Mouse (Mus musculus): ENCODE data around the gene Il17c. TPM values are rescaled to one million over a fixed set of nuclear protein-coding genes. Genes with fewer than 3 reads are reported as not detected.

The Il17c gene
- polyA plus RNA-seq, 1 experiment = 0.97 TPM

- DNase-seq (ENCODE audit: low read depth) = peak; percentile 34
- no peak for TF ChIP-seq POLR2A (IDR thresholded peaks at IDR 0.05; ENCODE audit: borderline replicate concordance, extremely low read depth, insufficient read depth, insufficient read length, poor library complexity, severe bottlenecking)
- TF ChIP-seq CTCF (IDR thresholded peaks at IDR 0.05; ENCODE audit: borderline replicate concordance, extremely low read depth, insufficient read depth, insufficient read length) = no peak
Observed at GRCm38 (mm10) chr8:122460524-122461472, 39.0 kb downstream of the Il17c start, which contains the start of gene Snai3. Gene Snai3 (minus strand): TSS chr8:122460733.

GRCm38 (mm10) chr8:122461473-122462148, 39.8 kb downstream of the Il17c start:
- DNase-seq (ENCODE audit: low read depth) = no peak
- TF ChIP-seq POLR2A (IDR thresholded peaks at IDR 0.05; ENCODE audit: borderline replicate concordance, extremely low read depth, insufficient read depth, insufficient read length, poor library complexity, severe bottlenecking) (no peak), CTCF (IDR thresholded peaks at IDR 0.05; ENCODE audit: borderline replicate concordance, extremely low read depth, insufficient read depth, insufficient read length) (no peak)

DNA sequence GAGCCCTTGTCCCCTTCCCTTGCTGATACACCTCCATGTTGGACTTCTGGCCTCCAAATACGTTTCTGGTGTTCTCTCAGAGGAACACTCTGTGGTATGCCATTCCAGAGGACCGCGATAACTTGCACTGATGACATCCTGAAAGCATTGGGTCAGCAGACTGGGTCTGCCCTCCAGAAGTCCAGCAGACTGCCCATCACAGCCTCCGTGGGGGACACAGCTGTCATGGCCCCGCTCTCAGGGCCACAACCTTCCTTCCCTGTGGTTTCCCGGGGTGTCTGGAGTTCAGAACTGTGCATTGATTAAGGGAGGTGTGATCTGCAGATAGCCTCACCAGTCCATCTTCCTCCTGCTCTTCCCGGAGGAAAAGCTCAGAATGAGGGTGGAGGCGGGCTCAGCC, 40.7 kb downstream of the Il17c start:
- TF ChIP-seq CTCF (IDR thresholded peaks at IDR 0.05; ENCODE audit: borderline replicate concordance, extremely low read depth, insufficient read depth, insufficient read length) (no peak), POLR2A (IDR thresholded peaks at IDR 0.05; ENCODE audit: borderline replicate concordance, extremely low read depth, insufficient read depth, insufficient read length, poor library complexity, severe bottlenecking) (no peak)
- no peak for DNase-seq (ENCODE audit: low read depth)

- TF ChIP-seq POLR2A (IDR thresholded peaks at IDR 0.05; ENCODE audit: borderline replicate concordance, extremely low read depth, insufficient read depth, insufficient read length, poor library complexity, severe bottlenecking) = no peak
- TF ChIP-seq CTCF (IDR thresholded peaks at IDR 0.05; ENCODE audit: borderline replicate concordance, extremely low read depth, insufficient read depth, insufficient read length) = no peak
- DNase-seq (ENCODE audit: low read depth) = no peak
Observed at GRCm38 (mm10) chr8:122463651-122464640, 42.1 kb downstream of the Il17c start.

DNA sequence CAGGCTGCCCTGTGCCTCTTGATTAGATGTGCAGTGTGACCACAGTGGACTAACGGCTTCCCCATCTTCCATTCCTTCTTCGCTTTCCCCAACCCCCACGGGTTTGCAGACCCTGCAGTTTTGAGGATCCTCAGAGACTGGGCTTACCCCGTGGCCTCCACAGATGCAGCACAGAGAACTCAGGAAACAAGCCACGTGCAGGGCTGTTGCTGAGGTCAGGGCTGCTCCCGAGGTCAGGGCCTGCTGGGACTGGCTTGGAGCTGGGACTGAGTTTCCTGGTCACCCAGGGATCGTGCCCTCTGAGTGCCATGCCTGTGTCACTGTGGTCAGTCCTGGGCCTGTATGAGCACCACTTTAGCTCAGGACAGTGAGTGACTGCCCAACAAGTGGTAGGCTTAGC, 43.2 kb downstream of the Il17c start:
- DNase-seq (ENCODE audit: low read depth) = no peak
- TF ChIP-seq CTCF (IDR thresholded peaks at IDR 0.05; ENCODE audit: borderline replicate concordance, extremely low read depth, insufficient read depth, insufficient read length) = no peak
- no peak for TF ChIP-seq POLR2A (IDR thresholded peaks at IDR 0.05; ENCODE audit: borderline replicate concordance, extremely low read depth, insufficient read depth, insufficient read length, poor library complexity, severe bottlenecking)

- TF ChIP-seq CTCF (IDR thresholded peaks at IDR 0.05; ENCODE audit: borderline replicate concordance, extremely low read depth, insufficient read depth, insufficient read length) (no peak), POLR2A (IDR thresholded peaks at IDR 0.05; ENCODE audit: borderline replicate concordance, extremely low read depth, insufficient read depth, insufficient read length, poor library complexity, severe bottlenecking) (no peak)
Observed at GRCm38 (mm10) chr8:122467816-122468215, 46.0 kb downstream of the Il17c start.

DNA sequence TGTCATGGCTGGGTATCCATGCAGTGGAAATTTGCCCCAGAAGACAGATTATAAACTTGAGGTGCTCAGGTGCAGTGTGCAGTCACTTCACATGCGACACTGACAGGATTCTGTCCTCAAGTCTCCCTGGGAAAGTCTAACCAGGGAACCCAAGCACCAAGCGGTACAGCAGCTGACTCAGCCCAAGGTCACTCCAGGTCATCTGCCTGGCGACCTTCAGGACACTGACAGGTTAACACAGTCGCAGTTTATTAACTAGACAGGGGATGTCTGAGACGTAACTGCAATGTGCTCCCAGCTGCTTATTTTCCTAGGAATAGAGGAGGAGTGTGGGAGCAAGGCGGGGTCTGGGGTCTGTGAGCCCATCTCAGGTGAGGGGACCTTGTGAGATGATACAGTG, 47.6 kb downstream of the Il17c start:
- no peak for DNase-seq (ENCODE audit: low read depth)
- TF ChIP-seq POLR2A (IDR thresholded peaks at IDR 0.05; ENCODE audit: borderline replicate concordance, extremely low read depth, insufficient read depth, insufficient read length, poor library complexity, severe bottlenecking) (no peak), CTCF (IDR thresholded peaks at IDR 0.05; ENCODE audit: borderline replicate concordance, extremely low read depth, insufficient read depth, insufficient read length) (no peak)

More at GRCm38 (mm10) chr8:122467816-122468215, 46.0 kb downstream of the Il17c start:
- DNase-seq (ENCODE audit: low read depth) = no peak

GRCm38 (mm10) chr8:122469965-122470364, 48.1 kb downstream of the Il17c start:
- TF ChIP-seq POLR2A (IDR thresholded peaks at IDR 0.05; ENCODE audit: borderline replicate concordance, extremely low read depth, insufficient read depth, insufficient read length, poor library complexity, severe bottlenecking) (no peak), CTCF (IDR thresholded peaks at IDR 0.05; ENCODE audit: borderline replicate concordance, extremely low read depth, insufficient read depth, insufficient read length) (no peak)
- DNase-seq (ENCODE audit: low read depth) = no peak

GRCm38 (mm10) chr8:122470691-122471090, 48.9 kb downstream of the Il17c start:
- no peak for DNase-seq (ENCODE audit: low read depth)

More at GRCm38 (mm10) chr8:122470691-122471090, 48.9 kb downstream of the Il17c start:
- TF ChIP-seq POLR2A (IDR thresholded peaks at IDR 0.05; ENCODE audit: borderline replicate concordance, extremely low read depth, insufficient read depth, insufficient read length, poor library complexity, severe bottlenecking) (no peak), CTCF (IDR thresholded peaks at IDR 0.05; ENCODE audit: borderline replicate concordance, extremely low read depth, insufficient read depth, insufficient read length) (no peak)

Other genes starting within 250 kb of the Il17c start
- 8.1 and 16.9 TPM in 2 replicates for gene Zfpm1, start 139.9 kb upstream of the Il17c start, polyA plus RNA-seq (2012; rRNA removed)
- gene Trhr2, start 61.3 kb upstream of the Il17c start, polyA plus RNA-seq (2012; rRNA removed) = 0.09 and 0.10 TPM in 2 replicates
- gene Zc3h18, start 45.4 kb upstream of the Il17c start, polyA plus RNA-seq (2012; rRNA removed) = 44.5 and 51.8 TPM in 2 replicates
- 22.3 and 25.7 TPM in 2 replicates for gene Cyba, start 10.9 kb downstream of the Il17c start, polyA plus RNA-seq (2012; rRNA removed)
- 60.8 and 63.9 TPM in 2 replicates for gene Mvd, start 21.4 kb downstream of the Il17c start, polyA plus RNA-seq (2012; rRNA removed)
- gene Snai3, start 38.7 kb downstream of the Il17c start, polyA plus RNA-seq (2012; rRNA removed) = not detected in 2 replicates
- gene Rnf166, start 54.0 kb downstream of the Il17c start, polyA plus RNA-seq (2012; rRNA removed) = 59.5 and 80.9 TPM in 2 replicates
- 58.5 and 74.9 TPM in 2 replicates for gene Ctu2, start 54.1 kb downstream of the Il17c start, polyA plus RNA-seq (2012; rRNA removed)
- 12.8 and 13.4 TPM in 2 replicates for gene Piezo1, start 129.3 kb downstream of the Il17c start, polyA plus RNA-seq (2012; rRNA removed)
- 21.3 and 31.8 TPM in 2 replicates for gene Cdt1, start 146.0 kb downstream of the Il17c start, polyA plus RNA-seq (2012; rRNA removed)
- 103 and 126 TPM in 2 replicates for gene Aprt, start 154.9 kb downstream of the Il17c start, polyA plus RNA-seq (2012; rRNA removed)
- 5.9 and 8.2 TPM in 2 replicates for gene Galns, start 189.4 kb downstream of the Il17c start, polyA plus RNA-seq (2012; rRNA removed)
- gene Trappc2l, start 189.6 kb downstream of the Il17c start, polyA plus RNA-seq (2012; rRNA removed) = 132 and 142 TPM in 2 replicates
- gene Pabpn1l, start 200.7 kb downstream of the Il17c start, polyA plus RNA-seq (2012; rRNA removed) = 0.07 TPM in 1 of 2 replicates, not detected in the other